In the genomic region with DNA sequence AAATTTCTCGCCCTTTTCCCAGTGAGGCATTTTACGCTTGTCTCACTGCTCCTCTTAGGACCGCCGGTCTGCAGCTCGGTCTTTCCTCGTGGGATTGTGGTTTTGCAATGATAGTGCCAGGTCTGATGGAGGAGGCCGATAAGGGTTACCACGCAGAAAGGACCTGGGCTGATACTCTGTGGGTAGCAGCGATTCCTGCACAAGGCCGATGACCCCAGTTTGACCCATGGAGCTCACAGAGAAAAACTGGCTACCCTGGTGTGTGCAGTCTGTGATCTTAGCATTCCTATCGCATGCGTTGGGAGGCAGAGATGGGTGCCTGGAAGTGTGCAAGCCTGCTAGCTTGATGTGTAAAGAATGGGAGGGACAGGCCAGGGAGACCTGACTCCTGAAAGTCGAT, we compare ENCODE assay signal across 12 mouse cellular contexts. TPM values are rescaled to one million over a fixed set of nuclear protein-coding genes. Genes with fewer than 3 reads are reported as not detected.
DNase-seq lines count a peak whose midpoint lies in the region; ATAC-seq lines count a peak whose summit lies in the region.
"Had no signal": no experiment of that assay in that cellular context is flagged by ENCODE, and none has a peak within 500 bp of the region (broad histone marks: within the 10 kb centered on the region; RNA-seq: fewer than 3 reads in every experiment).

No protein-coding gene starts in this region.

- peaks cover 15% of the 10 kb centered on the region for H3K4me1 ChIP-seq in heart, embryonic 16.5 days (ENCODE audit: control insufficient read depth, insufficient read depth, low read length)

- no peaks in the 10 kb centered on the region for H3K9me3 ChIP-seq in heart, embryonic 16.5 days (replicated peaks; ENCODE audit: control insufficient read depth, low read length)

- no peak for DNase-seq in heart, postnatal 10 days
- DNase-seq in 416B (ENCODE audit: low read depth), result peak; percentile 61
- peak; percentile 56 for DNase-seq in embryo, embryonic 11 days
- DNase-seq in adipocyte (ENCODE audit: low spot score), result no peak
- no peak for DNase-seq in gastrocnemius, adult 8-10 months (ENCODE audit: low spot score in 2 of 2)
- DNase-seq: right cerebral cortex, postnatal 14 days had no signal

- no peak overlapping the region for H3K9ac ChIP-seq in heart, embryonic 16.5 days (ENCODE audit: low read length)

- no peaks in the 10 kb centered on the region for H3K36me3 ChIP-seq in heart, embryonic 16.5 days (ENCODE audit: control insufficient read depth, insufficient read depth)

- no peaks in the 10 kb centered on the region for H3K27me3 ChIP-seq in heart, embryonic 16.5 days (ENCODE audit: control insufficient read depth, insufficient read depth, low read length)
- H3K27me3 ChIP-seq: CH12.LX had no signal

- no peak overlapping the region for H3K27ac ChIP-seq in heart, embryonic 16.5 days (ENCODE audit: low read length)

- H3K4me3 ChIP-seq in heart, embryonic 16.5 days (ENCODE audit: low read length), result no peak overlapping the region

- H3K4me2 ChIP-seq in heart, embryonic 16.5 days (ENCODE audit: low read depth, low read length), result 0 out of 2 replicates have a peak overlapping the region, but pooled peaks have one; percentile 10

- no peak; the same call in 1 of the 2 replicates for ATAC-seq in heart, embryonic 16.5 days (replicated peaks; ENCODE audit: extremely low read depth, insufficient read depth, low FRiP score)
- peak; percentile 36 for ATAC-seq in megakaryocyte progenitor cell, adult 5-6 weeks (replicated peaks; ENCODE audit: poor library complexity)

- WGBS in heart, embryonic 16.5 days, result 25% methylated on average over 13 of the region's 13 CpGs

- intact Hi-C loops in heart, postnatal 10 days (cut with DNase I), result no loop called here

RNA-seq across cellular contexts. Expression of a gene that starts 46.3 kb away (rescaled TPM):
- polyA plus RNA-seq in heart, embryonic 16.5 days (2015; fragmentation: Nextera tagmentation; extraction: Ambion mirVana), result not detected in 2 replicates
- not detected for total RNA-seq in heart, postnatal 10 days (2021)
- not detected in 2 replicates for total RNA-seq in megakaryocyte progenitor cell, adult 5-6 weeks (2015)
- total RNA-seq in megakaryocyte progenitor cell, adult 5-6 weeks (2017), result not detected in 2 replicates
- not detected for total RNA-seq in gastrocnemius, adult 8-10 months (2022)
- total RNA-seq: CH12.LX; monocyte, adult 5-6 weeks had no signal
- polyA plus RNA-seq: liver, embryonic 16.5 days; testis, adult 2 months had no signal

Comparison
In these comparisons a context has a peak if more than half of its experiments do, and no peak if none do; other contexts are left out.
1. DNase-seq: peak in 416B (single experiment) and embryo, embryonic 11 days (single experiment); none in heart, postnatal 10 days (0 of 2), adipocyte (single experiment) and gastrocnemius, adult 8-10 months (0 of 2).